Mouse (Mus musculus) frontal cortex, adult (tissue): ENCODE measurements around the gene Zfp503.

Experiments
- ATAC-seq: cut with Nextera tagmentation; 2 replicates; pipeline ENCODE4 v1.9.2; 2017; ENCODE audit warnings: mild to moderate bottlenecking, moderate library complexity, mixed read lengths; ENCODE audit not compliant: low TSS enrichment

Gene Zfp503

DNA sequence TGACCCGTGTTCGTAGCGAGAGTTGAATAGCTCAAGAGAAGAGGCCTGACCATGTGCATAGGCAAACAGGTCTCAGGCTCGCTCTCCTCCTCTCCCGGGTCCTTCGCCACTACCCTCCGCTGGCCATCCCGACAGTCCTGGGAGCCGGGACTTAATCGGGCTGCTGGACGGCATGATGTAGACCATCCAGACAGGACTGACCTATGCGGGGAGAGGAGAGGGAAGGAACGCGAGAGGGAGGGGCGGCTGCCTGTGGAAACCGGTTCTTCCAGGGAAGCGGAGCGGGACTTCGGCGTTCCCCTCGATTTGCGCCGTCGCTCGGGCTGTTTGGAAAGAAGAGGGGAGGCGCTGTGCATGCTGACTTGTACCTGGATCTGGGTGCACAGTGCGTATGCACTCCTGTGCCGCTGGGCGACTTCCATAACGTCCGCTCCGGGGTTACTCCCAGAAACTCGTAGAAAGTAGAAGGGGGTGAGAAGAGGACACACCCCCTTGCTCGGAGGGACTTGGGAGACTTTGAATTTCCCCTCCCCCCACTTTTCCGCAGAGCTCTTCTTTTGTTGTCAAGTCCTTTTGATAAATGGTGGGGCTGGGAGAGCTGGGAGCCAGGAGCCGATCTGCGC, at the start of gene Zfp503:
Gene Zfp503, minus strand, starts transcription at position 311 of the 623 bp plus-strand sequence.
- ATAC-seq, result no peak

DNA sequence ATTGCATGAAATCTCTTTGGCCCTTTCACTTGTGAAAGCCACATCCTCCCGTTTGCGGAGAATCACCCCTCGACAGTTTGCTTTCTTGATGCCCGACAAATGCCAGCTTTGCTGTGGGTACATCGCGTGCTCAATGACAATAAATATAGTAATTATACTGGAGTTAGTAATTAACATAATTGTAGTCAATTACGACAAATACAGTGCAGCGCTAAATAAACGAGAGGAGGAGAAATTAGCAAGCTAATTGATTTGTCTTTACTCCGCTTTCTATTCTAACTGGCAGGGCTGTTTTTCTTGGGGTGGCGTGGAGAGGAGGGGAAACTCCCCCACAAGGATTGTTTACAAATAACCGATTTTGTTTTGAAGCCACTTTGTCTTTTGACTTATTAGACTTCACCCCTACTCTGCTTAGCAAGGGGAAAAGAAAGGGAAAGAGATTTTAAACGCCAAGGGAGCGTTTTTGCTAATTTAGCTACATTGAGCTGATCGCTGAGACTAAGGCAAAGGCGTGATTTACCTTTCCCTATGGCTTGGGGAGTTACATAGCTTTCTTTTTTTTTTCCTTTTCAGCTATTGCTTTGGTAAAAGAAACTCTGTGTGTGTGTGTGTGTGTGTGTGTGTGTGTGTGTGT, 48.2 kb upstream of the Zfp503 start:
- no peak for ATAC-seq

DNA sequence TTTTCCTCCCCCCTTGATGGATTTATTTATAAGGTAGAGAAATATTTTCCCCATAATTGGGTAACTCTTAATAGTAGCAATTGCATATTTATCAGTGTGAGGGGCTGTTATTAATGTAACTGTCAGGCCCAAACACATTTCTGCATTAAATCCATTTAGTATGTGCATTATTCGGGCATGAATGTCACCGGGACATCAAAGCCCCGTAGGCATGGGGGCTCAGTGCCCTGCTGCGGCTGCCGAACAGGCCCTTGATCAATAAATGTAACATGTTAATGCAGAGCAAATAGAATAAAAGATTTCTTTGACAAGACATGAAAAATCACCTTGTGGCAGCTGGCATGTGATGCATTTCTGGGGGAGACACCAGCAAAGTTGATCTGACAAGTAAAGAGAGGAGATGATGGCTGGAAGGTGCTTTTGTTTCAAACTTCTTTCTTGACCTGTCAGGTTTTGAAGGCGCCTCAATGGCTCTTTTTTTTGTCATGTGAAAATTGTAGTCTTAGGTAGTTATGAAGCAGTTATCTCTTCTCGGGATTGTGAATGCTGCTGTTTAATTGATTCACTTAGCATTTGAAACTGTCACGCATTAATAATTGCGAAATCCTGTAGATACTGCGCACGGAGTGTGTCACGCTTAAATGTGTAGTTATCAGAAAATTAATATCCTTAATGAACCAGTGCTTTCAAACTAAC, 47.5 kb upstream of the Zfp503 start:
- ATAC-seq, result no peak

DNA sequence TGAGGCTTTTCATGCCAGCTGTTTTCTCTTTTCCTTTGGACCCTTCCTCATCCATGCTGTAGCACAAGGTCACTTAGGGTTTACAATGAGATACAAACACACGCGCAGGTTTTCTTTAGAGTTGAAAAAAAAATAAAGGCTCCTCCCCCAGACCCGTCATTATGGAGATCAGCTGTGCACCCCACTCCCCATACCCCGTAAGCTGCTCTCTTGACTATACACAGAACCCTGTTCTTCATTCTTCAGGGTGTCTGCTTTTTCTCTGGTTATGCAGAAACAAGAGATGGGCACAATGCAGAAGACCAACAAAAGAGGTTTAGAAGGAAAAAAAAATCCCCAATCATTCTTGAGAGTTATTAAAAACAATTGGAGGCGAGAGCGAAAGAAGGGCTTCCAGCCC, 46.9 kb upstream of the Zfp503 start:
- ATAC-seq, result no peak

DNA sequence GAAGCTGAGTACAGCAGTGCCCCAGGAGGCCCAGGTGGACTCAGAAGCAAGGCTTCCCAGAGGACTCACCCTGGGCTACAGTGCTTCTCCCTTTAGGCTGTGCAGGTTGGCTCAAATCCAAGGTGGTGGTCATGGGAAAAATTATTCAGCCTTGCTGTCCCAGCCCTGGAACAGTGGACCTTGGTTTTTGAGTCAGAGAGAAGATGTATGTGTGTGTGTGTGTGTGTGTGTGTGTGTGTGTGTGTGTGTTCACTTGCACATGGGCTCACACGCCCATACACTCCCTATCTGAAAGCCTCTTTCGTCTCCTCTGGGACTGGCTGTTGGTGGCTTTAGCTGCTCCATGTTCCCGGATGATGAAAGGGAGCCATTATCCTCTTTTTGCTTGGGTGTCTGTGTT, 46.5 kb upstream of the Zfp503 start:
- ATAC-seq, result no peak

DNA sequence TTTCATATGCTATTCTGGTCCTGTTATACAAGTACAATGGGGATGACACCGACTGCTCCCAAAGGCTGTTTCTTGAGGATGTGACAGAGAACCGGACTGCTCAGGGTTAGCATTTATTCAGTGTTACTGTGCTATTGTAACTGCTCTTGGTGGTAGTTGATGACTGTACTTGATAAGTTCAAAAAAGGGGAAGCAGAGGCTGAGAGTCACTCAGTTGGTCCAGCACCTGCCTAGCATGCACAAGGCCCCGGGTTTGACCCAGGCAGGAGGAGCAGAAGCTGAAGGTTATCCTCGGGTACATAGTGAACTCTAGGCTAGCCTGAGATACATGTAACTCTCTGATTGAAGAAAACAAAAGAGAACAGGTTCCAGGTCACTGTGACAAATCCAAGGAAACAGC, 34.1 kb upstream of the Zfp503 start:
- ATAC-seq, result no peak

DNA sequence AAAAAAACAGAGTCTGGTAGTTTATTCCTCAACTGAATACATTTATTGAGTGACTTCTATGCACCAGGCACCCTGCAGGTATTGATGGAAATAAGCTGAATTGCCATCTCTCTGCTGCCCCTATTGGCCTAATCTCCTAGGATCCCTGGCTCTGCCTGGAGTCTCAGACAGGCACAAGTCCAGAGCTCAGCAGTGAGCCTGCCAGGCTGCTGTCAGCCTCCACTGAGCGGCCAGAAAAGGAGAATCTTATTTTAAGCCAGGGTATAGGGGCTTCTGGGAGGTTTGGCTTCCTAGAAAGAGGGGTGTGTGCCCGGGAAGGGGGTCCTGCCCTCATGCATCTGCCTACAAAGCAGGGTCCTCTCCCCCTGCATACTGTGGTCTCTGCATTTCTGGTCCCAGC, 31.5 kb upstream of the Zfp503 start:
- ATAC-seq, result peak; percentile 78; the same call in 1 of the 2 replicates

DNA sequence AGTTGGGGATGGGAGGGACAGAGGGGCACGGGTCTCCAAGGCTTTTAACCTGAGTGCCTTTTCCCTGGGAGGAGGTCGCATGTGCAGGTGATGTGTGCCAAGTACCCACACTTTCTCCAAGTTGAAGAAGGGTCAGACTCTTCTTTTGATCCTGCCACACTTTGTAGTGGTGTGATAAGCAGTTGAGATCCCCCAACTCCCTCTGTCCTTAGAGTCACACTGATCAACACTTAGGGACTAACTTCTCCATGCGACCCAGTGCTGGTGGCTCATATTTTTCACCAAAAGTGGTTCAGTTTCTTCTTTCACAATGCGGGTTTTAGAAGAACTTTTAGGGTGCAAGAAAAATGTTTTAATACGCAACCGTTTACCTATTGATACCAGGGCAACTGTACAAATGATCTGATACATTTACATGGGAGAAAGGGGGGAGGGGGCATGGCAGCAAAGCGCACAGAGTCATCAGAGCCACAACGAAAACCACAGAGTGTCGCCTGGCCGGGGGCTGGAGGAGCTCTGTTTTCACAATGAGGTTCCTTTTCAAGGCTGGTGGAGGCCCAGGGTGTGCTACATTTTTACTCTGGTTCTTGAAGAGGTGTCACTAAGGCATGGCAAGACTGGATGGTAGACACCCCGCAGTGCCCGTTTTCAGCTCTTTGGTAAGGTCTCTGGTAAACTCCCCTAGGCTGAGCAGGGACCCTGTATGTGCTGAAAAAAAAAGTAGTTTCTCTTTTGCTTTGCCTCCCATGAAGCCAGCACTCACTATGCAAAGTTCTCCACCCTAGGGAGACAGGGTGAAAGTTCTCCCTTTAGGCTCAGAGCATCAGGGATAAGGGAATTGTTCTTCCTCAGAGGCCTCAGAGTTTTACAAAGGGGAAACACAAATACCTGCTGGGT, 30.8 kb upstream of the Zfp503 start:
- ATAC-seq, result no peak

DNA sequence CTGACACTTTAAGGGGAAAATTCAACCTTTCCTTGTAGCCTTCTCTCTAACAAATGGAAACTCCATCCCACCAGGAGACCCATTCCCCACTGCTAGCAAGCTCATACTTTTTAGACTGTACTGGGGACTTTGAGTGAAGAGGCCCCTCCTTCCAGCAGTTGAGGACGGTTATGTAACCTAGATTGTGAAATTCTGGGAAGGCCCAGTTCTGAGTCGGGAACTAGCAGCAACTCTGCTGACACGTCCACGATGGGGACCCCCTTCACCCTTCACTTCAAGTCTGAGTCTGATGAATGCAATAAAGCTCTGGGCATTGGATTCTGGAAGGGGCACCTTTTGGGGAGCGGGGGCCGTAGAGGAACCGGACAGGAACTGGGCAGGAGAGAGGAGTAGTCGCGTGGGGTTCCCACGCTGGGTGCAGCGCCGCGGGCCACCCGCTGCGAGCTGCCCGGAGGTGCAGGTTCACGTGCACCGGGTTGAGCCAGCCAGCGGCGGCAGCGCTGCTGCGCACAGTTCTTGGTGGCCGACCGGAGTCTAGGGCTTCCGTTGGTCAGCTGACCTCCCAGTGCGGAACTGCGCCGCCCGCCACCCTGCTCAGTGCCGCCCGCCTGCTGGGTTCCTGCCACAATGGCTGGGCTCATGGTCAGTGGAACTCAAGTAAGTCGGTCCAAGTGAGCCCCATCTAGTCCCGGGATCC, 30.0 kb upstream of the Zfp503 start, which contains the start of gene Lrmda:
Gene Lrmda, plus strand, starts transcription at position 461 of the 697 bp plus-strand sequence.
- peak; percentile 82 for ATAC-seq

DNA sequence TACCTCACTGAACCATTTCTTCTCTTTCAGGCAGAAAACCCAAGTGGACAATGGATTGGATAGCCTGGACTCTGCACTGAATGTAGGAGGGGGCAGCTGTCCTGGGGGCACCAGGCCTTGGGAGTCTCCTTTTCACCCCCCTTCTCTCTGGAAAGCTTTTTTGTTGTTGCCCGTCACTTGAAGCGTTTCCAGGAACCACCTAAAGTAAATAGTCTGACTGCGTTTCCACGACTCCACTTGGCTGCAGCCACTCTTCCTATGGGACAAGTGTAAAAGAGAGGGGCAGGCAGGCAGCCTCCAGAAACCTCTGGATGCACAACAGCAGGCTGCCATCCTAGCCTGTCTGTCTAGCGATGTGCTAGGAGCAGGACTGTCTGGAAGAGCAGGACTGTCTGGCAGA, 27.6 kb upstream of the Zfp503 start:
- no peak for ATAC-seq

DNA sequence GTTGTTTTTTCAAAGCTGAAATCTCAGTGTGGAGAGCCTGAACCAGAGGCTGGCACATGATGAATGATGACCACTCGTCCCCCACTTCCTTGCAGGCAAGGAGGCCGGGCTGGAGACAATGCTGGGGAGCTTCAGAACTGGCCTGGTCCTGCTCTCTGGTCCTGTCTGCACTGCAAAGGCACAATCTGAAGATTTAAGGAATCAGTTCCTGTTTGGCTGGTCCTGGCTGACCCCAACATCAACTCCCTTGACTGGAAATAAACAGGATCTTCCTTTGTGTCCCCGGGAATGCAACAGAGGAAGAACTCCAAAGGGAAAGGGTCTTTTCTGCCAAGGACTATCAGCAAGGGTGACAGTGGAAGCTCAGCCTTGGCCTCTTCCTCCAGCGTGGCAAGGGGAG, 25.4 kb upstream of the Zfp503 start:
- no peak for ATAC-seq

DNA sequence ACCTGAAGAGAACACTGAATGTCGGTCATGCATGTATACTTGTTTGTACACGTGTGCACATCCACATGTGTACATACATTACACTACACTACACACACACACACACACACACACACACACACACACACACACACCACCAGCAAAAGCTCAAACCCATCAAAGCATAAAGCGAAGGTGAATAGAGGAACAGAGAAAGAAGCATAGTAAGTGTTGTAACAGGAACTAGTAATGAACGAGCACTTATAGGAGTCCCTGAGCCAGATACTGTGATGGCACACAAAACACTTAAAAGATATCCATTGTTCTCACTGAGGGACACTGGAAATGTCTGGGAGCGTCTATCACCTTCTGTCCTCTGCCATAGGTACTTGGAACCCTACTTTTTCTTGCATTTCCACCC, 24.9 kb upstream of the Zfp503 start:
- ATAC-seq, result no peak

DNA sequence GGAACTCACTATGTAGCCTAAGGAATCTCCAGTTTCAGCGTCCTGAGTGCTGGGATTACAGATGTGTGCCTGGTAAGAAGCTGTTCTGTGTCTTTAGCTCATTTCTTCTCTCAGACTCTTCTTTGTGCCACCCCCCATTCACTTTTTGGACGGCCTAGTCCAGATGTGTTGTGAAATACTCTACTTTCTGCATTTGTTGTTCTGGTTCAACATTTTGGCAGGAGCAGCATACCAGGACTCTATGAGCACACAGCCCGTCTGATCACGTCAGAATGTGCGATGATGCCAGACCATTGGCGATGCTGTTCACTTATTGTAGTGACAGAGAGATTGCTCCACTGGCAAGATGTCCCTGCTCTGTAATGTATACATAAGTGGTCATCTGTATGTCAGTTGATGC, 17.6 kb upstream of the Zfp503 start:
- no peak for ATAC-seq

DNA sequence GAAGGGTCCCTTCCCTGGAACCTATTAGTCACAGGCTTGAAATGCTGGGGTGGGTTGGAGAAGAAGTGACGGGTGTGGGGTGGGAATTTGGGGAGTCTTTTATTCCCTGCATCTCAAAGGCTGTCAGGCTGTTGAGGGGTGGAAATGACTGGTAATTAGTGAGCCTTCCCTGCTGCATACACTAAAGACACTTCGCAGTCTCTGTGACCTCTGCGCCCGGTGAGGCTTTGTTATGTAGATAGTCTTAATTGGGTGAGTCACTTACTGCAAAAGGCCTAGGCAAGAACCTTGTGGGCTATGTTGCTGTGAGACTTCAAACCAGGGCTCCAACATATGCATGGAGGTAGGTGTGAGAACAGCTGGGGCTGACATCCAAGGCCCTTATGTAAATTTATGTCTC, 15.5 kb upstream of the Zfp503 start:
- ATAC-seq, result peak; percentile 20; the same call in 1 of the 2 replicates

DNA sequence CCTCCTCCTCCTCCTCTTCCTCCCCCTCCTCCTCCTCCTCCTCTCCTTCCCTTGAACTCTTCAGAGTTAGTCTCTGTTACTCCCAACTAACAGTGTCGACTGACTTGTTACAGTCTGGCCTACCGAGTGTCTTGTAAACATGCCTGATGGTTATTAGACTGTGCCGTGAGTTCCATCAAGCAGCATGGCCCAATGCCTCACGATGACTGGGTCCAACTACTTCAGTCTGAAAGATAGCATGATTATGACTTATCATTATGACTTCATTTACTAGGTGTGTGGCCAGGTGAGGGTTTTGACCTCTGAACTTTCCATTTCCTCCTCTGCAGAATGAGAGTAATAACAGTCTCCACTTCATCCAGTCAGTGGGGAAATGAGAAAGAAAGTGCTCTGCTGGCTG, 14.2 kb upstream of the Zfp503 start:
- ATAC-seq, result no peak

DNA sequence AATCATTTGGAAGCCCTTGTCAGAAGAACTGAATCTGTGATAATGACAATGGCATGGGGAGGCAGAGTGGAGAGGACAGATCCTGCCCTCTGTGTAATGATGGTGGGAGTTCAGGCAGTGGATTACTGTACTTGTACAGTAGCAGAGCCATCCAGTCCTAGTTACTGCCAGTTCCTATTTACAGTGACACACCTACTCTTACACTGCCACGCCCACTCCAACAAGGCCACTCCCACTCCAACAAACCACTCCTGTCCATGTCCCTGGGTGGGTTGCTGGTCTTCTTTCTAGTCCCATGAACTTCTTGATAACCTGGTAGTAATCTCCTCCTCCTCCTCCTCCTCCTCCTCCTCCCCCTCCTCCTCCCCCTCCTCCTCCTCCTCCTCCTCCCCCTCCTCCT, 13.8 kb upstream of the Zfp503 start:
- ATAC-seq, result no peak

DNA sequence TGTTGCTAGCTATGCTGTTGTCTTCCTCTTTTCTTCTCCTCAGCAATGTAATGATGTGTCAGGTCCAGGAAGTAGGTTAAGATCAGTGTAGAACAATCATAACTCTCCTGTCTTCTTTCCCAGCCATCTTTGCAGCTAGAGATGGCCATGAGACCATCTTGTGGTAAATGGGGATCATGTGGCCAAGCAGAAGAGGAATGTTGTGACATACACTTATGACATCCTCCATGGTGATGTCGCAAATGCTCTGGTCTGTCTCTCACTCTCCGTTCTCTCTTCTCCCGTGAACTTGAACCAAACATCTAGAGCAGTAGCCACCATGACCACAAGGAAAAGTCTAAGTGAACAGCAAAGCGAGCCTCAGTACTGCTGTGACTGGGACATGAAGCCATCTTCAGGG, 10.2 kb upstream of the Zfp503 start:
- no peak for ATAC-seq

DNA sequence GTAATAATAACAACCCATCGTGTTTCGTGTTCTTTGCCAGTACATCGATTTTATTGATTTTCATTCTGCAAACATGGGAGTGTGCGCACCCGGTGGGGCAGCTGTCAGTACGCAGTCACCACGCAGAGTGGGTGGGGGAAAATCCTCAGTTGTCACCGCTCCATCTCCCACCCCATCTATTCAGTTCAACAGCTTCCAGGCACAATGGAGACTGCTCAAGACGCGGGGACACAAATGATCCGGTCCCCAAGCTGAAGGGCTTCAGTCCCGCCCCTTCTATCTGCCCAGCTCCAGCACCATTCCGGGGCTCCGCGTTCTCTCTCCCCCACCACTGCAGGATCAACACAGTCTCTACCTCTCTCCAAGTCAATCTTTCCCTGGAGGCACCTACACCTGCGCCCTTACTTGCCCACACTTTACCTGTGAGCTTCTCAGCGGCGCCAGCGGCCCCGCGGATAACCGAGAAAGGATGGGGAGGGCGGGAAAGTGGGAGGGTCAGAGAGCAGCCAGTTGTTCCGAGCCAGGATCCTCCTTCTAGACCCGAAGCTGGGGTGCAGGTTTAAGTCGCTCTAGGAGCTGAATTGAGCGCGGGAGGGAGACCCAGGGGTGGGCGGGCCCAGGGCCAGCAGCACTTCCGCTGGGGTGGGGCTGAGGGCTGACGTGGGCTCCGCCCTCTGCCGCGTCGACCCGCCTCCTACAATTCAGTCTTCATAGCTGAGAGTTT, 5.8 kb upstream of the Zfp503 start:
- ATAC-seq, result no peak

DNA sequence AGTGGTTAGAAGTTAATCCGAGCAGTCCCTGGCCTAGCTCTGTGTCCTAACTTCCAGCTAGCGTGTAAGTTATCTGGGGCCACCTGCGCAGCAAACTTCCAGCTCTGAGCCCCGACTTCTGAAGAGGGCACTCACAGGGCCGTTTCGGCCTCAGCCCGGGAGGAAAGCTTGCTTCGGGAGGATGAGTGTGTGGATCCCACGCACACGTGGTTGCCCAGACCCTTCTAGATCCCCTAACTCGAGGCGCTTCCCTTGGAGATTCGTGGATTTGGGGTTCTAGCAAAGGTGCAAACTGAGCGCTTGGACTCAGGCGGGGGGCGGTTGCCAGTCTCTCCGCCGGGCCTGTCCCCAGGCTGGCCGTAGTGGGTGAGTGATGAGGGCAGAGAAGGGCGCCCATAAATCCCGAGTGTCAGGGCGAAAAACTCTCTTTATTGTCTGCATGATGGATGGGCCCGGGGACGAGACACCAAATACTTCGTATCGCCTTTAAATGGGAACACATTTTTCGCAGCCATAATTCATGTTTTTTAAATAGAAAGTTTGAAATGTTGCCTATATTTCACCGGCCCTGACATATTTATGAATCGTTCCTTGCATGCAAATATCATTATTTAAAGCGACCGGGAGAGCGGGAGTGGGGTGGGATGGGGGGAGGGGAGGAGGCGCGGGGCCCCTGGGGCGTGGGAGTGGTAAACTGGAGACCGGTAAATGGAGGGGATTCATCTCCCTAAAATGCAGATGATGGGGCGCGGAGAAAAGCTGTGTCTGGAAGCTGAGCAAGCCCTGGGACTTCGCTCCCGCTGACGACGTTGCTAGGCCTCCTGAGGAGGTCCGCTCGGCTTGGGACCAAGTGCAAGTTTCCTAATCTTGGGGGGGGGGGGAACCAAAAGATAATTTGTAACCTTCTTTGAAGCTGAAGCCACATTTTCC, 4.9 kb upstream of the Zfp503 start:
- ATAC-seq, result no peak
